Mouse (Mus musculus) G1E (cell line): ENCODE results near the gene Mok.

Source experiments
- CTCF ChIP-seq: IDR thresholded peaks from 2 replicates; pipeline ENCODE4 v1.5.1; 2012; ENCODE audit warnings: low read depth, low read length, inconsistent platforms, mixed read lengths
- TAL1 ChIP-seq: conservative IDR thresholded peaks from 2 replicates; pipeline ENCODE4 v1.6.1; 2012; ENCODE audit warnings: low read depth, low read length, inconsistent platforms, mixed read lengths

DNA sequence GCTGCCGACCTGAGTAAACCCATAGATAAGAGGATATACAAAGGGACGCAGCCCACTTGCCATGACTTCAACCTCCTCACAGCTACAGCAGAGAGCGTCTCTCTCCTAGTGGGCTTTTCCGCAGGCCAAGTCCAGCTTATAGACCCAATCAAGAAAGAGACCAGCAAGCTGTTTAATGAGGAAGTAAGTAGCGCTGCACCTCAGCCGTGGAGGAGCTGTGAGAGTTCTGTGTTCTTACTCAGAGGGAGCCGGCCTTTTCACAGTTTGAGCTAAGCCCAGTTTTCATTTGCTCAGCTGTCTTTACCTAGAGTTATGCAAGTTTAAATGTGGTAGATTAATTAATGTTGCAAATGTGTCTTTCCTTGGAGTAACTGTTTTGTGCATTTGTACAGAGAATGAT, 61.4 kb downstream of the Mok start:
- TF ChIP-seq CTCF (no peak), TAL1 (no peak)
